Mouse (Mus musculus) liver, adult 2 months (tissue): ENCODE data around the gene Gm29797. TPM values are rescaled to one million over a fixed set of nuclear protein-coding genes. Genes with fewer than 3 reads are reported as not detected.

Experiments used
- DNase-seq: peaks from one replicate; pipeline ENCODE4 v3.0.0-alpha.2; 2011; ENCODE audit warnings: low read depth, low spot score; ENCODE audit errors: extremely low read depth
- H3K27ac ChIP-seq: fragments of 200-500 bp; replicated peaks from 2 replicates; pipeline ENCODE4 v1.5.1; 2012; ENCODE audit warnings: low read depth, mild to moderate bottlenecking, control low read depth, inconsistent platforms, low read length; ENCODE audit not compliant: insufficient read depth
- H3K27me3 ChIP-seq: fragments of 200-500 bp; 2 replicates; pipeline ENCODE4 v1.6.1; 2012; ENCODE audit warnings: mild to moderate bottlenecking, moderate library complexity, low read length, inconsistent platforms; ENCODE audit not compliant: control insufficient read depth, insufficient read depth
- H3K36me3 ChIP-seq: fragments of 200-500 bp; 2 replicates; pipeline ENCODE4 v1.6.1; 2012; ENCODE audit warnings: low read length, inconsistent platforms; ENCODE audit not compliant: control insufficient read depth, insufficient read depth
- H3K4me1 ChIP-seq: fragments of 200-500 bp; 2 replicates; pipeline ENCODE4 v1.6.1; 2011; ENCODE audit warnings: low read length; ENCODE audit not compliant: control insufficient read depth, insufficient read depth
- H3K4me3 ChIP-seq: fragments of 200-500 bp; 2 replicates; pipeline ENCODE4 v1.5.1; 2011; ENCODE audit warnings: low read depth, mild to moderate bottlenecking, control low read depth, low read length, moderate library complexity; ENCODE audit not compliant: insufficient read depth
- H3K79me2 ChIP-seq: fragments of 200-500 bp; 2 replicates; pipeline ENCODE4 v1.6.1; 2012; ENCODE audit warnings: inconsistent platforms, mild to moderate bottlenecking, low read length, moderate library complexity; ENCODE audit not compliant: control insufficient read depth, insufficient read depth
- H3K9ac ChIP-seq: fragments of 200-500 bp; 2 replicates; pipeline ENCODE4 v1.6.1; 2012; ENCODE audit warnings: low read depth, mild to moderate bottlenecking, control low read depth, inconsistent platforms, low read length
- CTCF ChIP-seq: fragments of 200-500 bp; IDR thresholded peaks from 2 replicates; pipeline ENCODE4 v1.5.1; 2011; ENCODE audit warnings: low read depth, low read length, control low read depth
- POLR2A ChIP-seq: fragments of 200-500 bp; IDR thresholded peaks from 2 replicates; pipeline ENCODE4 v1.6.1; 2011; ENCODE audit warnings: low read length, control low read depth; ENCODE audit not compliant: insufficient read depth; ENCODE audit errors: extremely low read depth
- WGBS: fragments of 180-500 bp; shearing (Covaris S2); methylation state at CpG from one replicate; pipeline ENCODE4 v1.1.7; 2018; 5-methylcytosine and 5-hydroxymethylcytosine counted together
- polyA plus RNA-seq: library from polyadenylated mRNA; depleted of rRNA; stranded (reverse); fragments of >200 nt; gene quantifications from 2 replicates; pipeline ENCODE4 v1.2.3, GENCODE M21; 2012
- total RNA-seq: library from RNA; depleted of rRNA; stranded (reverse); fragments of >200 nt; gene quantifications from 2 replicates; pipeline ENCODE4 v1.2.3, GENCODE M21; 2014

The Gm29797 gene
- total and polyA plus RNA-seq, 2 experiments: not detected

DNA sequence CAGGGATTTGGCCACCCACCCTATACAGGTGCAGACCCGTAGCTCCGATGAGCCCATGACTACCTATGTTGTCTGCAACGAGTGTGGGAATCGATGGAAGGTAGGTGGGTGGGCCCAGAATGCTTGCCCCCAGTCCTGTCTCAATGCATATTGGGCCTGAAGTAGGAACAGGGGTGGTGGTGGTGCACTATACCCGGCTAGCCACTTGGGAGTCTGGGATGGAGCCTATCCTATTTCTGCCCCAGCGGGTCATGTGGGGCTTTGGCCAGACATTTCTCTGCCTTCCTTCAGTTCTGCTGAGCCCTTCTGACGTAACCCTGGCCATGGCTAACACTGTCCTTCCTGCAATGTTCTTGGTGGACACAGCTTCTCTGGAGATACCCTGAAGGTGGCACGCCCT lies 30.8 kb downstream of the Gm29797 start:
- Histone ChIP-seq H3K9ac (no peak overlapping the region), H3K27me3 (no peaks in the 10 kb centered on the region), H3K4me3 (no peak overlapping the region), H3K79me2 (no peaks in the 10 kb centered on the region), H3K4me1 (no peaks in the 10 kb centered on the region), H3K27ac (no peak overlapping the region), H3K36me3 (no peaks in the 10 kb centered on the region)
- 94% methylated on average over 8 of the region's 8 CpGs for WGBS
- no peak for DNase-seq
- no peak for TF ChIP-seq CTCF
- no peak for TF ChIP-seq POLR2A

DNA sequence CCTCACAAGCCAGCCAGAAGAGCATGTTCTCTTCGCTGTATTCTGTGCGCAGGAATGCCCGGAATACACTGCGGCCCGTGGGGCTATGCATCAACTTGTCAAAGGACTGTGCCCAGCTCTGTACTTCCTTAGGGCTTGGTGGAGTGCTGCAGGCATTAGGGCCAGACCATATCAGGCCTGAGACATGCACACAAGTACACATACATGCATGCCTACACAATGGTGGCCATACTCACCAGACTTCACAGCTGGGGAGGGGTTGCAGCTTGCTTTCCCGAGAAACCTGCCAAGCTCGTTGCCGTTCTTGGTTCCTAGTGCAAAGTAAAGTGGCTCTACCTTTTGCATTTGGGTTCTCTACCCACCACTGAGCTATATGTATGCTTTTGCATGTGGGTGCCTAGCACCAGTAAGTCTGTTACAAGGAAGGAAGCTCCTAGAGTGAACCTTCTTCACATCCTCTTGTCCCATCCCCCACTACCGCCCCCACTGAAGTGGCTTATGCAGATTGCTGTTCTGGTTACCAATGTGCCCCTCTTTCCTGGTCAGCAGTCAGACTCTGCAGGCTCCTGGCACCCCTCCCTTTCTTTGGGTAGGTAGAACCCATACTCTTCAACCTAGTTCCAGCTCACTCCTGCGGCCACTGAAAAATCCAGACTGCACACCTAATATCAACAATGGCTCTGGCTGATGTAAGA lies 32.8 kb downstream of the Gm29797 start:
- Histone ChIP-seq H3K4me1 (0 out of 2 replicates have a peak, but pooled peaks cover 5% of the 10 kb centered on the region), H3K79me2 (no peaks in the 10 kb centered on the region), H3K4me3 (no peak overlapping the region), H3K36me3 (no peaks in the 10 kb centered on the region), H3K27me3 (0 out of 2 replicates have a peak, but pooled peaks cover 3% of the 10 kb centered on the region), H3K9ac (no peak overlapping the region), H3K27ac (no peak overlapping the region)
- TF ChIP-seq CTCF (no peak), POLR2A (no peak)
- DNase-seq: no peak
- WGBS: 88% methylated on average over 10 of the region's 10 CpGs

DNA sequence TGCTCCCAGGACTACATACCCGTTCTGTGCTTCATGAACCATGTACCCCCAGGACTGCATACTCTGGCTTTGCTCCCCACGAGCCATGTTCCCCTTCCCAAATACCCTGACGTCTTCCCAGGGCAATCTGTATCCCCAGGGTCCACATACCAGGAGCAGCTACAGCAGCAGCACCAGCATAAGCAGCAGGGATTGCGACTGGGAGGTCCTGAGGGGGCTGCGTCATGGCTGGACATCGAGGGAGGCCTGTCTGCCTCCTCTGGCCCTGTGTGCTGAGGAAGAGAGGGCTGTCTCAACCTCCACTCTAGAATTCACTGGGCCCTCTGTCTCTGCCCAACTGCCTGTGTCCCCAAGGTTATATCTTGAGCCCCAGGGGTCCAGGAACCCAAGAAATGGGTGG lies 34.2 kb downstream of the Gm29797 start:
- 81% methylated on average over 6 of the region's 6 CpGs for WGBS
- no peak for TF ChIP-seq CTCF
- TF ChIP-seq POLR2A: no peak
- Histone ChIP-seq H3K4me3 (no peak overlapping the region), H3K79me2 (no peaks in the 10 kb centered on the region), H3K36me3 (no peaks in the 10 kb centered on the region), H3K27me3 (0 out of 2 replicates have a peak, but pooled peaks cover 3% of the 10 kb centered on the region), H3K27ac (no peak overlapping the region), H3K4me1 (0 out of 2 replicates have a peak, but pooled peaks cover 5% of the 10 kb centered on the region), H3K9ac (peak overlapping the region; percentile 36; the same call in 1 of the 2 replicates)
- DNase-seq: no peak

DNA sequence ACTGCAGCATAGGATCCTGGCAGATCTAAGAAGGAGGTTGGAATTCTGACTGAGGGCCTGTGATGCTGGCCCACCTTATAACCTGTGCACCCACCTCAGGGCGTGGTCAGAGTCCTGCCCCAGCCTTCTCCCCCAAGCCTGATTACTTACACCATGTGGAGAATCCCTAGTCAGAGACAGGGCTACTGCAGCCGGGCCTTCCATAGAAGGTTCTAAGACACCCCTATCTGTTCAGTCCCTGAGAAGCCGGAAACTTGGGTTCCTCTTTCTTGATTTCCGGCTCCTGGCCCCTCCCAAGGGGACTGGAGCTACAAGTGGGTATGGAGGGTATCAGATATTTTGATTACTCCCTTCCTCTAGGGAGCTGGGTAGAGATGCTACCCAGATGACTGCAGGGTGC lies 34.7 kb downstream of the Gm29797 start:
- TF ChIP-seq CTCF (no peak), POLR2A (no peak)
- H3K4me3 ChIP-seq: no peak overlapping the region
- H3K27ac ChIP-seq: no peak overlapping the region

DNA sequence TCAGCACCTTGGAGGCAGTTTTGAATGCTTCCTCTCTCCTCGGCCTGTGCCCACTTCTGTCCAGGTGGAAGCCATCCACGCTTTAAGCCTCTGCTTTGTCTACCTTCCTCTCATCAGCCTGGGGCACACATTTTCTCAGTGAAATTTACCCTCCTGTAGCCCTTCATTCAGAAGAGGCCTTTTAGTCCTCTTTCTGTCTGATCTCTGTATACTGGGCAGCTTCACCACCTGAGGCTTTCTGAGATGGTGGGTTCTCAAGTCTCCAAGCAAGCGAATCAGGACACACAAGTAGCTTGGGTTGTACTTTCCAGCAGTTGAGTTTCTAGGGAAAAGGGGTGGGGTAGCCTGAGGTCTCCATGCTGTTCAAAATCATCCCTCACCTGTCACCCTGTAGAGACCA lies 35.5 kb downstream of the Gm29797 start:
- Histone ChIP-seq H3K9ac (no peak overlapping the region), H3K36me3 (no peaks in the 10 kb centered on the region), H3K79me2 (no peaks in the 10 kb centered on the region), H3K27me3 (0 out of 2 replicates have a peak, but pooled peaks cover 3% of the 10 kb centered on the region), H3K4me3 (no peak overlapping the region), H3K4me1 (0 out of 2 replicates have a peak, but pooled peaks cover 5% of the 10 kb centered on the region), H3K27ac (no peak overlapping the region)
- WGBS: 94% methylated on average over 3 of the region's 3 CpGs
- DNase-seq: no peak
- no peak for TF ChIP-seq POLR2A
- TF ChIP-seq CTCF: no peak

More for the DNA sequence above, 34.7 kb downstream of the Gm29797 start:
- Histone ChIP-seq H3K27me3 (0 out of 2 replicates have a peak, but pooled peaks cover 3% of the 10 kb centered on the region), H3K4me1 (0 out of 2 replicates have a peak, but pooled peaks cover 5% of the 10 kb centered on the region), H3K79me2 (no peaks in the 10 kb centered on the region), H3K36me3 (no peaks in the 10 kb centered on the region), H3K9ac (no peak overlapping the region; the same call in 1 of the 2 replicates)
- 72% methylated on average over 4 of the region's 4 CpGs for WGBS
- DNase-seq: no peak
